Mouse (Mus musculus) forebrain, embryonic 10.5 days (tissue): Measurements from ENCODE around the gene Cbx1. TPM values are rescaled to one million over a fixed set of nuclear protein-coding genes. Genes with fewer than 3 reads are reported as not detected.
"Not testable (repeated sequence)": the region's sequence is repeated elsewhere in the genome, so short reads cannot be mapped to it uniquely, and the experiment has no call there.

Source experiments
- DNase-seq: peaks from one replicate; pipeline ENCODE4 v3.0.0-alpha.2; 2017; ENCODE audit warnings: low spot score; ENCODE audit errors: extremely low spot score
- H3K27ac ChIP-seq: fragments of 300-500 bp; sonication (generic); 2 replicates; pipeline ENCODE4 v1.5.1; 2016; ENCODE audit warnings: mild to moderate bottlenecking
- H3K27me3 ChIP-seq: fragments of 300-500 bp; sonication (generic); 2 replicates; pipeline ENCODE4 v1.6.1; 2016; ENCODE audit warnings: mild to moderate bottlenecking; ENCODE audit not compliant: poor library complexity, severe bottlenecking
- H3K36me3 ChIP-seq: fragments of 300-500 bp; sonication (generic); replicated peaks from 2 replicates; pipeline ENCODE4 v1.6.1; 2016; ENCODE audit warnings: mild to moderate bottlenecking, moderate library complexity
- H3K4me1 ChIP-seq: fragments of 300-500 bp; sonication (generic); 2 replicates; pipeline ENCODE4 v1.6.1; 2016
- H3K4me3 ChIP-seq: fragments of 300-500 bp; sonication (generic); 2 replicates; pipeline ENCODE4 v1.5.1; 2016; ENCODE audit warnings: mild to moderate bottlenecking, moderate library complexity
- H3K9me3 ChIP-seq: fragments of 300-500 bp; sonication (generic); 2 replicates; pipeline ENCODE4 v1.6.1; 2016; ENCODE audit warnings: mild to moderate bottlenecking, moderate library complexity
- WGBS: fragments of 180-500 bp; shearing (Covaris S2); methylation state at CpG from one replicate; pipeline ENCODE4 v1.1.7; 2016; 5-methylcytosine and 5-hydroxymethylcytosine counted together
- polyA plus RNA-seq: library from polyadenylated mRNA; unstranded; fragments of >200 nt; fragmentation: Nextera tagmentation; extraction: Ambion mirVana; gene quantifications from 2 replicates; pipeline ENCODE4 v1.2.1, GENCODE M21; 2016

Cbx1 gene
- polyA plus RNA-seq, 1 experiment from 2014 or later = 188 TPM

DNA sequence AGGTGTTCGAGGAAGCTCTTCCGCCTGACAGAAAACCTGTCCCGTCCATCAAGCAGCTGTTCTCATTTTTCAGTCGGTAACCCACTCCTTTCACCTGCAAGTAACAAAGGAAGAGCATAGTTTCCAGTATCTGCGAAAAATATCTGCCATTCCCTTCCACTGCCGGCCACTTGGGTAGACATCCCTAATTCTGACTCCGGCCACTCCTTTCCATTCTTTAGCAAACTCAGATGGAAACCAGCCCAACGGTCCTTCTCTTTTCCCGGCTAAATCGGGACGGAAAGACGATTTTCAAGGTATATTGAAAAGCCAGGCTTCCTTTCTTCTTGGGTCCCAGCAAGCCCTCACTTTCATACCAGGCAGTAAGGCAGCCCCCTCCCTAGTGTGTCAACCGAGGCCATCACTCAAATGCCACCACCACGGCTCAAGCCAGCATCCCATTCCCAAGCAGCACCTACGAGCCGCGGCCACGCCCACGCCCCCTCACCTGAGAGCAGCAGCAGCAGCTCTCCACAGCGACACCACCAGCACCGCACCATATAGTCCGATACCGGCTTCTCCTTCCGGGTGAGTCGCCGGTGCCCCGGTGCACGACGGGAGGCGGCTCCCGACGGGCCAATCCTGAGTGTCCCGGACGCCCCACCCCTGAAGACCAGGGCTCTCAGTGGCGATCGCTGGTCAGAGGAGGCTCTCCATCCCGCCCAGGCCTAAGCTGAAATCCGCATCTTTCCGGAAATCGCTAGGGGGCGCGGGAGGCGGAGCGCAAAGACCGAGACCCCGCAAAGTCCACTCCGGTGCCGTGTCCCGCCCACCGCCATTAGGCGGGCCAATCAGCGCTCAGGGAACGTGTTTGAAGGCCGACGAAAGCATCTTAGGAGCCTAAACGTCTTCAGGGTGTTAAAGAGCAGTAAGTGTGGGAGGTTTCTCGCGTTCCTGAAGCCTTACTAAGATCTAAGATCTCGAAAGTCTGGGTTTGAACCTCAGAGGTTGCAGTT lies 11.7 kb upstream of the Cbx1 start, which contains the start of gene Snx11:
Gene Snx11, minus strand, starts transcription at position 592 of the 995 bp plus-strand sequence.
- Histone ChIP-seq H3K27ac (peak within 1 kb of the TSS; percentile 85), H3K4me1 (peaks cover 32% of the 10 kb centered on the region), H3K4me3 (peak within 1 kb of the TSS; percentile 67), H3K27me3 (no peaks in the 10 kb centered on the region), H3K36me3 (peaks cover 23% of the 10 kb centered on the region), H3K9me3 (no peaks in the 10 kb centered on the region)
- 2% methylated on average over 59 of the region's 59 CpGs for WGBS
- DNase-seq = peak; percentile 99

DNA sequence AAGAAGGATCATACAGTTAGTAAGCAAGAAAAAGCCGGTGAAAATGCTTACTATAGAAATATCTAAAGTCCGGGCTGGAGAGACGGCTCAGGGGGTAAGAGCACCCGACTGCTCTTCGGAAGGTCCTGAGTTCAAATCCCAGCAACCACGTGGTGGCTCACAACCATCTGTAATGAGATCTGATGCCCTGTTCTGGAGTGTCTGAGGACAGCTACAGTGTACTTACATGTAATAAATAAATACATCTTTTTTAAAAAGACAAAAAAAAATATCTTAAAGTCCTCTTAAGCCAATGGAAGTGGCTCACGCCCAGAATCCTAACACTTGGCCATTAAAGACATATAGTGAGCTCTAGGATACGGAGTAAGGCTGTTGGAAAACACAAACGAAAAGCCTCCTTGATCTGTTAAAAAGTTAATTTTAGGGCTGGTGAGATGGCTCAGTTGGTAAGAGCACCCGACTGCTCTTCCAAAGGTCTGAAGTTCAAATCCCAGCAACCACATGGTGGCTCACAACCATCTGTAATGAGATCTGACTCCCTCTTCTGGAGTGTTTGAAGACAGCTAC lies 10.8 kb upstream of the Cbx1 start:
- peaks cover 14% of the 10 kb centered on the region for H3K36me3 ChIP-seq
- peak overlapping the region; percentile 67 for H3K4me3 ChIP-seq
- not testable (repeated sequence) for DNase-seq, H3K27me3 ChIP-seq, H3K9me3 ChIP-seq
- peaks cover 32% of the 10 kb centered on the region for H3K4me1 ChIP-seq
- H3K27ac ChIP-seq = peak overlapping the region; percentile 85
- 72% methylated on average over 10 of the region's 10 CpGs for WGBS

GRCm38 (mm10) chr11:96780306-96780705 lies 8.6 kb upstream of the Cbx1 start:
- Histone ChIP-seq H3K36me3 (no peaks in the 10 kb centered on the region), H3K9me3 (no peaks in the 10 kb centered on the region), H3K4me1 (peaks cover 22% of the 10 kb centered on the region), H3K27me3 (no peaks in the 10 kb centered on the region), H3K4me3 (no peak overlapping the region), H3K27ac (no peak overlapping the region)
- 72% methylated on average over 5 of the region's 5 CpGs for WGBS
- DNase-seq = no peak

DNA sequence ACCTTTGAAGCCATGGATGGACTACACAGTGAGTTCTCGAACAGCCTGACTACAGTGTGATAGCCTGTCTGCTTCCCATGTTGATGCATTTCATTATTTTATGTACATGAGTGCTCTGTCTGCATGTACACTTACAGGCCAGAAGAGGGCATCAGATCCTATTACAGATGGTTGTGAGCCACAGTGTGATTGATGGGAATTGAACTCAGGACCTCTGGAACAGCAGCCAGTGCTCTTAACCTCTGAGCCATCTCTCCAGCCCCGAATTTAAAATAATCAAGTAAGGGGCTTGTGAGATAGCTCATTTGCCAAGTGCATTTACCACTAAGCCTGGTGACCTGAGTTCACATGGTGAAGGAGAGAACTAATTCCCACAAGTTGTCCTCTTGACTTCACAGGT lies 7.5 kb upstream of the Cbx1 start:
- H3K9me3 ChIP-seq = no peaks in the 10 kb centered on the region
- peaks cover 16% of the 10 kb centered on the region for H3K4me1 ChIP-seq
- H3K27ac ChIP-seq = no peak overlapping the region
- H3K36me3 ChIP-seq = no peaks in the 10 kb centered on the region
- H3K4me3 ChIP-seq = no peak overlapping the region
- no peak for DNase-seq
- 84% methylated on average over 2 of the region's 2 CpGs for WGBS
- no peaks in the 10 kb centered on the region for H3K27me3 ChIP-seq

- 19% methylated on average over 7 of the region's 7 CpGs for WGBS
- H3K36me3 ChIP-seq, H3K27me3 ChIP-seq: not testable (repeated sequence)
Measured at GRCm38 (mm10) chr11:96784847-96785246, 4.1 kb upstream of the Cbx1 start.

GRCm38 (mm10) chr11:96786731-96787450 lies 2.0 kb upstream of the Cbx1 start:
- no peak overlapping the region for H3K4me3 ChIP-seq
- DNase-seq = no peak
- no peak overlapping the region for H3K27ac ChIP-seq
- 35% methylated on average over 9 of the region's 9 CpGs for WGBS
- no peaks in the 10 kb centered on the region for H3K9me3 ChIP-seq
- H3K4me1 ChIP-seq = peaks cover 41% of the 10 kb centered on the region
- H3K27me3 ChIP-seq = no peaks in the 10 kb centered on the region
- peaks cover 13% of the 10 kb centered on the region for H3K36me3 ChIP-seq

More at GRCm38 (mm10) chr11:96784847-96785246, 4.1 kb upstream of the Cbx1 start:
- H3K9me3 ChIP-seq, H3K27ac ChIP-seq, H3K4me3 ChIP-seq: not testable (repeated sequence)
- peak; percentile 84 for DNase-seq
- H3K4me1 ChIP-seq = peaks cover 21% of the 10 kb centered on the region

DNA sequence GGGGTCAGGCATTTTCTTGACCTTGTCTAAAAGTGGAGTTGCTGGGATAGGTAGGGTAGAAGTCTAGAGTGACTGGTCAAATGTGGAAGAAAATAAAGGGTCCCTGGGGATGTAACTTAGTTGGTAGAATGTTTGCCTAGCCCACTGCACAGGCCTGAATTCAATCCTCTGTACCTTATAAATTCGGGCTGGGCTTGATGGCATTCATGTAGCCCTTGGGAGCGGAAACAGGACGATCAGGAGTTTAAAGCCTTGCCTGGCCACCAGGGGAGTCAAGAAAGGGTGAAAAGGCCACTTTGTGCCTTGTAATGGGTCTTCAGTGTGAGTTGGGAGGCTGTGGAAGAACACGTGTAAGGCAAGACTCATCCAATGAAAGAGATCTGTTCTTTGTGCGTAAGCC lies 1.1 kb downstream of the Cbx1 start:
- peak overlapping the region; percentile 99 for H3K27ac ChIP-seq
- 8% methylated on average over 5 of the region's 5 CpGs for WGBS
- H3K4me3 ChIP-seq = peak overlapping the region; percentile 93
- peaks cover 40% of the 10 kb centered on the region for H3K36me3 ChIP-seq
- no peaks in the 10 kb centered on the region for H3K27me3 ChIP-seq
- peaks cover 64% of the 10 kb centered on the region for H3K4me1 ChIP-seq
- no peak for DNase-seq
- no peaks in the 10 kb centered on the region for H3K9me3 ChIP-seq

DNA sequence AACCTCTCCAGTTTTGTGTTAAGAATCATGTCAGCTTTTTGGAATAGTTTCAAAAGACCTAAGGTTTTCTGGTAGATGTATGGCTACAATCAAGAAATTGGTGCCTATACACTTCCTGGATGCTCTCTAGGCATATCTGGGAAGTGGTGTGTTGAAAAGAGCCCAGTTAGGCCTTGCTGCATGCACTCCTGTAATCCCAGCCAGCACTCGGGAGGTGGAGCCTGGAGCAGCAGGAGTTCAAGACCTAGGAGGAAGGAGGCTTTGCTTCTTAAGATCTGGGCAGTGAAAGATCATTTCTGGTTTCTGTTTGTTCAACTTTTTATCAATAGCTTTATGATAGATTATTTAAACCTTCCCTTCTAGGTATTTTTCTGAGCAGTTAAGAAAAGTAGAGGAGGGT lies 1.8 kb downstream of the Cbx1 start:
- no peaks in the 10 kb centered on the region for H3K9me3 ChIP-seq
- H3K27ac ChIP-seq = no peak overlapping the region
- 14% methylated on average over 1 of the region's 1 CpGs for WGBS
- H3K27me3 ChIP-seq = no peaks in the 10 kb centered on the region
- peak overlapping the region; percentile 93 for H3K4me3 ChIP-seq
- H3K36me3 ChIP-seq = peaks cover 47% of the 10 kb centered on the region
- DNase-seq = no peak
- H3K4me1 ChIP-seq = peaks cover 64% of the 10 kb centered on the region

GRCm38 (mm10) chr11:96795491-96795890 lies 6.6 kb downstream of the Cbx1 start:
- H3K27me3 ChIP-seq = no peaks in the 10 kb centered on the region
- peaks cover 37% of the 10 kb centered on the region for H3K4me1 ChIP-seq
- H3K36me3 ChIP-seq = peaks cover 95% of the 10 kb centered on the region
- H3K9me3 ChIP-seq = no peaks in the 10 kb centered on the region
- DNase-seq = no peak
- no peak overlapping the region for H3K27ac ChIP-seq
- no peak overlapping the region for H3K4me3 ChIP-seq
- 97% methylated on average over 13 of the region's 13 CpGs for WGBS

DNA sequence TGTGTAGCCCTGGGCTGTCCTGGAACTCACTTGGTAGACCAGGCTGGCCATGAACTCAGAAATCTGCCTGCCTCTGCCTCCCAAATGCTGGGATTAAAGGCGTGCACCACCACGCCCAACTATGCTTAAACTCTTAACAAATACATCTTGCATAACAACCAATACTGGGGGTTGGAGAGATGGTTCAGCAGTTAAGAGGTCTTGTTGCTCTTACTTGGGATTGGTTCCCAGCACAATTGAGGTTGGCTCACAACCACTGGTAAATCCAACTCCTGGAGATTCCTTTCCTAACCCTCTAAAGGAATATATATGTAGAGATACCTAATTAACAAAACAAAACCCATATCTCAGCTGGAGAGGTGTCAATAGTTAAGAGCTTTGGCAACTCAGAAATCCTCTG lies 7.2 kb downstream of the Cbx1 start:
- peaks cover 31% of the 10 kb centered on the region for H3K4me1 ChIP-seq
- H3K27me3 ChIP-seq = no peaks in the 10 kb centered on the region
- H3K36me3 ChIP-seq = peaks cover 96% of the 10 kb centered on the region
- H3K9me3 ChIP-seq = no peaks in the 10 kb centered on the region
- WGBS = 99% methylated on average over 2 of the region's 2 CpGs
- H3K4me3 ChIP-seq = no peak overlapping the region
- no peak for DNase-seq
- H3K27ac ChIP-seq = no peak overlapping the region

GRCm38 (mm10) chr11:96796586-96796985 lies 7.7 kb downstream of the Cbx1 start:
- no peaks in the 10 kb centered on the region for H3K9me3 ChIP-seq
- no peak for DNase-seq
- peaks cover 96% of the 10 kb centered on the region for H3K36me3 ChIP-seq
- H3K4me3 ChIP-seq = no peak overlapping the region
- H3K27ac ChIP-seq = no peak overlapping the region
- H3K27me3 ChIP-seq = no peaks in the 10 kb centered on the region
- WGBS = 89% methylated on average over 1 of the region's 1 CpGs
- peaks cover 26% of the 10 kb centered on the region for H3K4me1 ChIP-seq

DNA sequence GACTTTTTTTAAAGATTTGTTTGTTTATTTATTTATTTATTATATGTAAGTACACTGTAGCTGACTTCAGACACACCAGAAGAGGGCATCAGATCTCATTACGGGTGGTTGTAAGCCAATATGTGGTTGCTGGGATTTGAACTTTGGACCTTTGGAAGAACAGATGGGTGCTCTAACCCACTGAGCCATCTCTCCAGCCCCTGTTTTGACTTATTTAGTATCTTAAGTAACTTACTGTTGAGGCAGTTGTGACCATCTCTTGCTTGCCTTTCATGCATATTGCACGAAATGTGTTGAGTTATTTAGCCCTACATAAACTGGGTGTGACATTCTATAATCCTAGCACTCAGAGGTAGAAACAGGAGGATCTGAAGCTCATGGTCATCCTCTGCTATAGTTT lies 10.6 kb downstream of the Cbx1 start:
- Histone ChIP-seq H3K9me3 (no peaks in the 10 kb centered on the region), H3K27ac (no peak overlapping the region), H3K36me3 (peaks cover 99% of the 10 kb centered on the region), H3K27me3 (no peaks in the 10 kb centered on the region), H3K4me3 (no peak overlapping the region), H3K4me1 (no peaks in the 10 kb centered on the region)
- no peak for DNase-seq
- WGBS = 95% methylated on average over 2 of the region's 2 CpGs
